In genomic region chr6:137142796-137143195, GRCm38 (mm10) we compare ENCODE assay signal across 7 mouse cellular contexts. TPM values are rescaled to one million over a fixed set of nuclear protein-coding genes. Genes with fewer than 3 reads are reported as not detected.
A peak's percentile ranks its signal among the peaks of the same experiment; 100 is the strongest.
DNase-seq lines count a peak whose midpoint lies in the region; ATAC-seq lines count a peak whose summit lies in the region.

No protein-coding gene starts in this region.

- H3K9ac ChIP-seq in forebrain, embryonic 15.5 days (replicated peaks), result no peak overlapping the region
- H3K9ac ChIP-seq in midbrain, embryonic 15.5 days, result no peak overlapping the region

- H3K4me2 ChIP-seq in forebrain, embryonic 15.5 days (replicated peaks), result peak overlapping the region; percentile 26
- peak overlapping the region; percentile 30 for H3K4me2 ChIP-seq in midbrain, embryonic 15.5 days

- peak; percentile 75 for DNase-seq in embryo, embryonic 11 days
- peak; percentile 69 for DNase-seq in limb, embryonic 10.5 days (ENCODE audit: low spot score)
- DNase-seq in left cerebral cortex, postnatal 14 days (ENCODE audit: low spot score in 2 of 2), result no peak
- no peak for DNase-seq in ovary, postnatal 10 days (ENCODE audit: low spot score)
- no peak for DNase-seq in right cerebral cortex, postnatal 14 days

- WGBS in forebrain, embryonic 15.5 days, result 1% methylated on average over 11 of the region's 11 CpGs
- 0% methylated on average over 11 of the region's 11 CpGs for WGBS in limb, embryonic 10.5 days
- WGBS in midbrain, embryonic 15.5 days, result 0% methylated on average over 11 of the region's 11 CpGs

- intact Hi-C loops in left cerebral cortex, postnatal 14 days (cut with DNase I), result no loop called here

- no peaks in the 10 kb centered on the region for H3K9me3 ChIP-seq in forebrain, embryonic 15.5 days
- H3K9me3 ChIP-seq in limb, embryonic 10.5 days (replicated peaks), result no peaks in the 10 kb centered on the region
- no peaks in the 10 kb centered on the region for H3K9me3 ChIP-seq in midbrain, embryonic 15.5 days

- H3K4me3 ChIP-seq in forebrain, embryonic 15.5 days, result no peak overlapping the region
- peak overlapping the region; percentile 44 for H3K4me3 ChIP-seq in limb, embryonic 10.5 days
- no peak overlapping the region for H3K4me3 ChIP-seq in midbrain, embryonic 15.5 days

- ATAC-seq in forebrain, embryonic 15.5 days (replicated peaks), result peak; percentile 46; the same call in 1 of the 2 replicates
- peak; percentile 55; the same call in 1 of the 2 replicates for ATAC-seq in midbrain, embryonic 15.5 days (replicated peaks)

- H3K27me3 ChIP-seq in forebrain, embryonic 15.5 days, result no peaks in the 10 kb centered on the region
- no peaks in the 10 kb centered on the region for H3K27me3 ChIP-seq in limb, embryonic 10.5 days (ENCODE audit: low read depth, poor library complexity, severe bottlenecking)
- no peaks in the 10 kb centered on the region for H3K27me3 ChIP-seq in midbrain, embryonic 15.5 days (replicated peaks)

- H3K4me1 ChIP-seq in forebrain, embryonic 15.5 days, result peaks cover 11% of the 10 kb centered on the region
- H3K4me1 ChIP-seq in limb, embryonic 10.5 days, result peaks cover 30% of the 10 kb centered on the region
- H3K4me1 ChIP-seq in midbrain, embryonic 15.5 days, result 0 out of 2 replicates have a peak, but pooled peaks cover 2% of the 10 kb centered on the region

- no peaks in the 10 kb centered on the region for H3K36me3 ChIP-seq in forebrain, embryonic 15.5 days
- no peaks in the 10 kb centered on the region for H3K36me3 ChIP-seq in limb, embryonic 10.5 days
- no peaks in the 10 kb centered on the region for H3K36me3 ChIP-seq in midbrain, embryonic 15.5 days (replicated peaks)

- H3K27ac ChIP-seq in forebrain, embryonic 15.5 days (replicated peaks), result no peak overlapping the region
- H3K27ac ChIP-seq in limb, embryonic 10.5 days, result peak overlapping the region; percentile 82
- no peak overlapping the region for H3K27ac ChIP-seq in midbrain, embryonic 15.5 days

RNA-seq across cellular contexts. Expression of gene Rerg, which starts 27.5 kb away (rescaled TPM):
- polyA plus RNA-seq in forebrain, embryonic 15.5 days (2015; fragmentation: Nextera tagmentation; extraction: Ambion mirVana), result 4.6 and 5.8 TPM in 2 replicates
- polyA plus RNA-seq in limb, embryonic 10.5 days (2016; fragmentation: Nextera tagmentation; extraction: Ambion mirVana), result 1.2 and 1.3 TPM in 2 replicates
- 5.6 and 5.7 TPM in 2 replicates for polyA plus RNA-seq in midbrain, embryonic 15.5 days (2015; fragmentation: Nextera tagmentation; extraction: Ambion mirVana)
- total RNA-seq in left cerebral cortex, postnatal 14 days (2021), result 1 to 10 TPM; 8.1 to 9.3 TPM

Comparison
In these comparisons a context has a peak if more than half of its experiments do, and no peak if none do; other contexts are left out.
1. DNase-seq: peak in embryo, embryonic 11 days (single experiment) and limb, embryonic 10.5 days (single experiment); none in left cerebral cortex, postnatal 14 days (0 of 2), ovary, postnatal 10 days (single experiment) and right cerebral cortex, postnatal 14 days (single experiment).